Mouse (Mus musculus): ENCODE measurements around the gene Stat4.

Gene Stat4

DNA sequence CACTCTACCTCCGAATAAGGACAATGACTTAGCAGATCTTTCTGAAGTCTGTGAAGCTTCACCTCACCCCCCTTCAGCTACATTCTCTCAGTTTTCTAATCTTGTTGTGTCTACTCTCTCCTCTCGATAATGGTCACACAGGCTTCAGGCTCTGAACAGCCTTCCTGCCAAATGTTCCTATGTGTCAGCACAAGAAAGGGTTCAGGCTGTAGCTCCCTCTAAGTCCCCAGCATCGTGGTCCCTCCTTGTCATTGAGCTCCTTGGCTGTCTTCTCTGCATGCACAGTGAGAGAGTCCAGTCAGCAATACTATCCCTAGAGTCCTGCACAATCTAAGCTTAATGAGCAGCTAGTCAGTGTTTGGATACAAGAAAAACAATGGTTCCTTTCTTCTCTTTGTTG, 124.3 kb downstream of the Stat4 start:
- DNase-seq, result no peak

DNA sequence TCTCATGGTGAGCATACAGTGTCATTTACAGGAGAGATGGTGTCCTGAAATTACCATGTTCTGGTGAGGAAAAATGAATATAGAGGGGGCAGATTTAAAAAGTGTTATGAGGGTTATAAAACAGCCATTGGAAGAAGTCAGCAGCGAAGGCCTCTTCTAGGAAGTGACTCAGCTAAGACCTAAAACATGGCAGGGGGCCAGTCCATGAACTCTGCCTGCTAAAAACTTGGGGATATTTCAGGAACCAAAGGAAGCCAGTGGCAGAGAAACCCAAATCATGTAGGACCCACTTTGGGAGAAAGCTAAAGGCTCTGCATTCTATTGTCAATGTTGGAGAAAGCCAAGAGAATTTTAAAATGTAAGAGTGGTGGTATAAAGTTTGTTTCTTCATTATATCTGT, 125.4 kb downstream of the Stat4 start:
- no peak for DNase-seq

DNA sequence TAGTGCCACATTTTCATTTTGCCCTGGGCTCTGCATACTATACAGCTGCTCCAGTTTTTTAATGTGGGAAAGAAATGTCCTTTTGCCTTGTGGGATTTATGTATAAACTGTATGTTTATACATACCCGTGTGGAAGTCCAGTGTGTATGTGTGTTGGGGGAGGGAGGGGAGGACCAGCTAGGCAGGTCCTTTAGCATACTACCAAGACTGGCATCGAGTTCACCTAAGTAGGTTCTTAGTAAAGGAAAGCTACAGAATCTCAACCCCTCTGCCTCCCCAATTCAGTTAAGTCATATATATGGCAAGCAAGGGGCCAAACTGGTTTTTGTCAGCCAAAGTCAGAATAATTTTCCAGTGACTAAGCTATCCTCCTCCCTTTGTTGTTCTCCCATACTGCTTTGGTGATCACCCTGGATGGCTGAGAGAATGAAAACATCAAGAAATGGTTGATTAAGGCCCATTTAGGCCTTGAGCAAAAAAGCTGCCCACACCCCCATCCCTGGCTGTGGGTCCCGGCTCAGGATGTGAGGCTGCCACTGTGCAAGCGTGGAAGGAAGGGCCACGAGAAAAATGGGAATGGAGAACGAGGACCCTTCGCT, 126.2 kb downstream of the Stat4 start:
- DNase-seq, result no peak

DNA sequence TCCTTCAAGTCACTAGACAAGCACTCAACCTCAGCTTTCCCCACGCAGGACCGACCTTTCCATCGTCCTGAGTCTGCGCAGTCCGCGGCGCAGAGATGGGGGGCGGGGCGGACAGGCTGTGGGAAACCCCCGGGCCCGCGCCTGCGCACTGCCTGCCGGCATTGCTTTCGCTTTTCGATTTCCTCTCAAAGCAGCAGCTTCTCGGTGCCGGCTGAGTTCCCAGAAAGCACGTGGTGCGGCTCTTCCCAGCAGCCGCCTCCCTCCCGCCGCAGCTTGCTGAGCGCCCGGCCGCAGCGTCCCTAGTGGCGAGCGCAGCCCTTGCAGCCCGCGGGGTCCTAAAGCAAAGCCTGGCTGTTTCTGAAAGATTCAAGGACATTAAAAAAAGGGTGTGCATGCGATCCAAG, 126.7 kb downstream of the Stat4 start:
- DNase-seq, result peak; percentile 99

DNA sequence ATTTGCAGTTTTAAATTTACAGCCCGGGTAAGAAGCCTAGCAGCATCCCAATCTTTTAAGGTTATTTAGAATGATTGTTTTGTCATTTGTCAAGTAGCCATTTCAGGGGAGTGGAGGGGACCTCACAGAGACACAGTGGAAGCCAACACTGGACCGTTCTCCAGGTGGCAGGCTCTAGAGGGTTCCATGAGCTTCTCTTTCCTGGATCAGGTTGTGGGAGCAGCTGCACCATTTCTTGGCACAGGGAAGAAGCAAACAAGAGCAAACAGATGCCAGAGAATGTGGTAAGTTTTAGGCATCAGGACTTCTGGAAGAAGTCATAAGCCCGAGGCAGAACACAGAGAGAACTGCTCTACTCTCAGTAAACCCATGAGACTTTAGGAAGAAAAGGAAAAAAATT, 129.5 kb downstream of the Stat4 start:
- DNase-seq, result no peak

DNA sequence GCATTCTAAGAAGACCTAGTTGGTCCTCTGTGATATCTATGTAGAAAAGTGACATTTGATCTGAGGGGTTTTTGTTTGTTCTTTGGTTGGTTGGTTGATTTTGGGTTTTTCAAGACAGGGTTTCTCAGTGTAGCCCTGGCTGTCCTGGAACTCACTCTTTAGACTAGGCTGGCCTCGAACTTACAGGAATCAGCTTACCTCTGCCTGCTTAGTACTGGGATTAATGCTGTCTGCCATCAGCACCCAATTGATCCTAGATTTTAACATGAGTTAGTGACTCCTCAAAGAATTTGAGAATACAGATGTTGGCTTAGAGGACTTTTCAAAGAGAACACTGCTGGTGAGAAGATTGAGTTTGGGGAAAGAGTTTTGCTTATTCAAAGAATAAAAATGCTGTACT, 130.8 kb downstream of the Stat4 start:
- no peak for DNase-seq

DNA sequence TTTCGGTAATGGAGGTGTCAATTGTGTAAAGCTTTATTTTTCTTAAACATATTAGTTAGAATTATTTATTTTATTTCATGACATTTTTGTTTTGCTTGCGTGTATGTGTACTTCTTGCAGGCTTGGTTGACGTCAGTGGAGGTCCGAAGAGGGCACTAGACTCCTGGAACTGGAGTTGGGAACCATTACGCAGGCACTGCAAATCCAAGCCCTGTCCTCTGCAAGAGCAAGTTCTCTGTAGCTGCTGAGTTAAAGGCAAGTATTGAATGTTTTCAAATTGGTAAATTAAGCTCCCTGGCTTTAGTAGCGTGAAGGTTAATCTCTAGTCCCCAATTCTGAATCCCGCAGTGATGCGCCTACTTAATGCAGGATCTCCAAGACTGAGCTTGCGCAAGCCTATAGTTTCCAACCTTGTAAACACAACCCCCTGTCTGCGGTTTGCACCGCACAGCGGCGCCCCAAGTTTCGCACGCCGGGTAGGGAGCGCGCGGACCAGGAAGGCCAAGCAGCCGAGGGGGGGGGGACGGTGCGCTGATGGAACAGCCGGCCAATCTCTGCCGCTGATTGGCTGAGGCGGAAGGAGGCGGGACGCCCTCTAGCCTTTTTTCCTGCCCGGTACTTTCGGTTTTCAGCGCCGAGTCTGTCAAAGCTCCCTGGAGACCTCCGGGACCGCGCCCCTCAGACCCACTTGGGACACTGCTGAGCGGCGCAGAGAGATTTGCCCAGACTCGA, 132.1 kb downstream of the Stat4 start, which contains the start of gene Stat1:
Gene Stat1, plus strand, starts transcription at position 581 of the 732 bp plus-strand sequence.
- DNase-seq, result peak; percentile 92 to 95

DNA sequence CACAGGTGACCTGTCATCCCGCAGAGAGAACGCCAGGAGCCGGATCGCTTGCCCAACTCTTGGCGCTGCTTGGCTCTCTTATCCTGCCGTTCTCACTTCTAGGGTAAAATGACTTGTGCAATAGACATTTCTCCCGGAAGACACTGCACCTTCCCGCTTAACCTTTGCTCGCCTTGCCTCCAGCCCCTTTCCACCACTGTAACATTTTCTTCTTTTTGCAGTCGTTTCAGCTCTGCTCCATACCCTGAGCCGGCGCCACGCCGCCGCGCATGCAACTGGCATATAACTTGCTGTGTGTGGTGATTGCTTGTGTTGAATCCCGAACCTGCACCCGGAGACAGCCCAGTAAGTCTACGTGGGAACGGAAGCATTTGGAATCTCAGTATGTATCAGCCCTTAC, 132.7 kb downstream of the Stat4 start:
- peak in 1 of 2 experiments; percentile 39 for DNase-seq

DNA sequence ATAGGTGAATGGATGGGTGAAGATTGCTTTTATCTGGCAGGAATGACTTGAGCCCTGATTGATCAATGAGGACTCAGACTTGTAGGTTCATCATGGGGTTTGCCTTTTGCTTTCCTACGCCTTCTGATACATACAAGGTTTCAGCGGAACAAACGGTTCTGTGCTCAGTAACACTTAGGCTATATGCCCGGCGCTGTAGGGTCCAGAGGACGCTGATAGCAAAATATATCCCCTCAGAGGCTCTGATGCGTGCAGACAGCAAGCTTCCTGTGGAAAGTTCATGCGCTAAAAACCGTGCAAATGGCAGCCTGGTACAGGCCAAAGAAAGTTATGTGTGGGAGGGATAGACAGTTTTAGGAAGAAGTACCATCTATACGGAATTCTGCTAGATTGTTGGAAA, 133.2 kb downstream of the Stat4 start:
- DNase-seq, result no peak

DNA sequence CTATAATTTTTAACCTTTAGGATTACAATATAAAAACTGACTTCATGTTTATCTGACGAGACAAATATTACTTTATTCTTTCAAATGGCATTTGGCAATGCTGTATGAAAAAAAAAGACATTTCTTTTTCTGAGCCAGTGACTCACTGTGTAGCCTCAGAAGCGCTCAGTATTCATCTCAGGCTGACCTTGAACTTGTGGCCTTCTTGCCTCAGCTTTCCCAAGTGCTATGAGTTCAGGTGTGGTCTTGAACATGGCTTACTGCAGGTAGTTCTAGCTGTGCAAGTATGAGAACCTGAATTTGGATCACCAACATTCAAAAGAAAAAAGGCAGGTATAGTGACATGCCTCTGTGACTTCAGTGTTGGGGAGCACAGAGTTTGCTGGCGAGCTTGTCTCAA, 134.1 kb downstream of the Stat4 start:
- no peak for DNase-seq

DNA sequence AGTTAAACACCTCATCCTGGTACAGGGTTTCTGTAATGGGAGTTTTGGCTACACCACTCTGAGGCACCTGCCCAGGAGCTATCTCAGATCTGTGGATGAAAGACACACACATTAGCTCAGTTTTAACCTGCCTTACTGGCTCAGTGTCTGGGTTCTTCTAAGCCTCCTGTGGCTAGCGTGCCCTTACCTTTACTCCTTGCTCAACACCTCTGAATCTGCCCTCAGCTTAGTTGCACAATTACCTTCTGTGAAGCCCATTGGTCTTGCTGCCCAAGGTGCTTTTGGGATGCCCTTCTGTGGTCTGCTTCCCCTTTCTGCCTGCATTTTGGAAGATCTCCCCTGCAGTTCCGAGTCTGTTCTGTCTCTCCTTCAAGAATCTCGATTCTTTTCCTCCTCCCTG, 137.9 kb downstream of the Stat4 start:
- DNase-seq, result no peak

DNA sequence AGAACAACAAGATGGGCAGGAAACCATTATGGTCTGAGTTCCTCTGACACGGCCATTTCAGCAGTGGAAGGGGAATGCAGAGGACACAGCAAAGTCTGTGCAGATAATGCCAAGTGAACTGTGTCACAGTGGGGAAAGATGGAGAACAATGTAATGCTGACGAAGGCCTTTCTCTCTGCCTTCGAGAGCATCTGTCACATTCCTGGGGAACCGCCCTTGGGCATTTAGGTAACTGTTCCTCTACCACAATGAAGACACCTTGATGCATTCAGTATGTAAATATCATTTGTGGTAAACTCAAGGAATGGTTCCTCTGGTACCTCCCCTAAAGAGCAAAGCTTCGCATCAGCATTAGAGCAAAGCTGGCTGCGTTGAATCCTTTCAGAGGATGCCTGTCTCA, 140.4 kb downstream of the Stat4 start:
- no peak for DNase-seq

DNA sequence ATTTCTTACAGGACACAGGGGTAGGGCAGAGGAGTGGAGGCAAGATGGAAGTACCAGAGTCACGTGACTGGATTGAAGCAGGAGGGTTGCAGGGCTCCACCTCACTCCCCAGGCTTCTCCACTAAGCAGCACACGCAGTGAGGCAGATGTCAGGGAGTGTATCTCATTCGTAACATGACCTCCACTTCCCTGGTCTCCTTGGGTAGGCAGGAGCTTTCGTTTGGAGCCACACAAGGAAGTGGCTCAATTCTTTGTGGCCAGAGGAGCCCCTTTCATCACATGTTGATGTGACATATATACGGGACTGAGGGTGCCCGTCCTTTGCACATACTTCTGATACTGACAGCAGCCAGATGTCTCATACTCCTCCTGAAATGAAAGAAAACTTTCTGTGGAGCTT, 142.8 kb downstream of the Stat4 start:
- no peak for DNase-seq

DNA sequence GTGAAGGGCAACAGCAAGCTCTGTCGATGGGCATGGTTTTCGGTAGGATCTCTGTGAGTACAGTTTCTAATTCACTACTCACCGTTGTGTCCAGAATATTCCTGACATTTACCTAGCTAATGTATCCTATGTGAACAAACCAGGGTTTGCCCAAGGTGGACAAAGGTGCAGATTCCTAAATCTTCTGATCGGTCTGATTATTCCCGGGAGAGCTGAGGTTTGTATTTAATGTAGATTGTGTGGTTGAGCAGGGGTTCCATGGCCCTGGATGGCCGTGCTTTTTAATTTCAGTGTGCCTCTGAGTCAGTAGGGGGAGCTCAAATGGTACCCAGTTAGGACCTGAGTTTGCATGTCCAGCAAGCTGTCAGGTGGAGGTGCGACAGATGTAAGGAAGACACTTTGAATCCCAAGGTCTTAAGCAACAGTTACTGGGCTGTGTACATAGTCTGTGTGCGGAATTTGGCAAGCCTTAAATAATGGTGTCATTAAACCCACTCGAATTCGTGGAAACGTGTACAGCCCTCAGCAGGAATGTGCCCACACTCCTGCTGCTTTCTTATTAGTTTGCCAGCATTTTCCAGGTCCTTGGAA, 144.9 kb downstream of the Stat4 start:
- DNase-seq, result no peak

DNA sequence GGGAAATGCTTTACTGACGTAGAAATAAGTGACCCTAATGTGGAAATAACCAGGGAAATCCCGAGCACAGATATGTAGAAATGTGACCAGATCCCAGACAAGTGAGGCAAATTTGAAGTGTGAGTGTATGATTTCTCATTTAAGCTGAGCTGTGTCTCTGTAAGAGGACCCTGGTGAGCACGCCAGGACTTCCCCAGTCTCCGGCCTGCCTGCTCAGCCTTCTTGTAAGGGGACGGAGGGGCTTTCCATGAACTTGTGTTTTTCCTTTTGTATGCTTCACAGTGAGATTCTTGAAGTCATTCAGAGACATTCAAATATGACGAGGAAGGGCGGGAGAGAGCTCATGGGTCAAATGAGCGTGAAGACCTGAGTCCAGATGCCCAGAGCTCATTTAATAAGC, 146.3 kb downstream of the Stat4 start:
- no peak for DNase-seq

DNA sequence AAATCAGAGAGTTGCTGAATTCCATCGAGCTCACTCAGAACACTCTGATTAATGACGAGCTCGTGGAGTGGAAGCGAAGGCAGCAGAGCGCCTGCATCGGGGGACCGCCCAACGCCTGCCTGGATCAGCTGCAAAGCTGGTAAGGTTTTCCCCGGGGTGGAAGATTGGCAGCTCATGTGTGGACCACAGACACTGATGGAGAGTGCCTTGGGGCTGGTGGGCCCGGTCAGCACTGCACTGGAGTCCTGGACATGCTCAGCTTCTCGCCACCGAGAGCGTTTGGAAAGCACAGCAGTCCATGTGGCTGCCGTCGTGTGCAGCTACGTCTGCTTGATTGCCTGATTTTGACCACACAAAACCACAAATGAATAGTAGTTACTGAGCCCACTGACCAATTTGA, 150.3 kb downstream of the Stat4 start:
- DNase-seq, result no peak

DNA sequence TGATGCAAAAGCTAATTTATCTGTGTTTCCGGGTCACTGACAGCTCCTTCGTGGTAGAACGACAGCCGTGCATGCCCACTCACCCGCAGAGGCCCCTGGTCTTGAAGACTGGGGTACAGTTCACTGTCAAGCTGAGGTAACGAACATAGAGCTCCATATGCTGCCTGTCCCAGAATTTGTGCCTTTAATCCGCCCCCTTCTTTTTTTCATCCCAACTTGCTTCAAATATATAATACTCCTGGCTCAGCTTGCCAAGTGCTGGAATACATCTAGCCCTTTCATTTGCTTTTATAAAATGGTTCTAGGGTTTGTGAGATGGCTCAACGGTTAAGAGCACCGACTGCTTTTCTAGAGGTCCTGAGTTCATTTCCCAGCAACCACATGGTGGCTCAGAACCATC, 153.6 kb downstream of the Stat4 start:
- DNase-seq, result no peak

DNA sequence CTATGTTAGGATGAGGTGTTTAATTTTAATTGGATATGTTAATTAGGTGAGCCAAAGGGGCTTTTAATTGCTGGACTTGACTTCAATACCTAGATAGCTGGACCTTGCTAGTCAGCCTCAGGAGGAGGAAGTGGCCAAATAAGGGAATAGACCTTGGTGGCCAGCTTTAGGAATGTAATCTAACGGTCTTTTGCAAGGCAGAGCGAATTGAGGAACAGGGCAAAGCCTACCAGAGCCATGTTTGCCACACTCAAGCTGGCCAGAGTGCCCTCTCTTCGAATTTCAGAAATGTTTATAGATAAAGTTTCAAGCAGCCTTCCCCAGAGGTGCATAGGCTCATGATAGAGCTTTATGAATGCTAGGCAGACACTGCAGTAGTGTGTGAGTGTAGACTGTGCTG, 154.5 kb downstream of the Stat4 start:
- DNase-seq, result no peak

DNA sequence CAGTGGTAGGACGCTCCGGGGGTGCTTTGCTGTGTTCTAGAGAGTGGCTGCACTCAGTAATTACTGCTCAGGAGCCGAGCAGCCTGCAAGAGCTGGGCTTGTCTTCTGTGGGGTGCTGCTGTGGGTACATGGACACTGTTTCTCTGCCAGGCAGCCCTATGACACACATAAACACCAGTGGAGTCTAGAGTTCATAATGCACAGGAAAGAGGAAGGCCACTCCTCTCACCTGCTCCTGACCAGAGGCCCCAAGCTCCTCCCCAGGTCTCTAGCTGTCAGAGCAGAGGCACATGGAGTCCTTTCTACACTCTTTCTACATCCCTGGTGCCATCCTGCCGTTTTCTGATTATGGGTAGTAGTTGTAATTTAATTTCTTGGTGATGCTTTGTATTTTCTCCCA, 155.2 kb downstream of the Stat4 start:
- DNase-seq, result no peak

DNA sequence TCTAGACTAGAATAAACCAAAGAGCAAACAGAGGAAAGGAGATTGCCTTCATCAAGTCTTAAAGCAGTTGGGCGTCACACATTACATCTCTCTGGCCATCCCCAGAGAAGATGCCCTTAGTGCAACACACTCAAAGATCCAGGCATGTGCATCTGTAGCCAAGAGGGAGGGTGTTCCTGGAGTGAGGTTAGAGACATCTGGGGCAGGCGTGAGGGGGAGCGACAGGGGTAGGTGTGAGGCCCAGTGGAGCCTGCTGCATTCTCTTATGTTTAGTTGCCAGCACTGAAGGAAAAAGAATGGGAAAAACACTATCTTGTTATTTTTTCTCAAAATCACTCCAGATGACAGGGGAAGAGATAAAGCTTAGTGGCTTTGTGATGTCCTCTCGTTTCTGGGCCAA, 156.2 kb downstream of the Stat4 start:
- DNase-seq, result no peak

DNA sequence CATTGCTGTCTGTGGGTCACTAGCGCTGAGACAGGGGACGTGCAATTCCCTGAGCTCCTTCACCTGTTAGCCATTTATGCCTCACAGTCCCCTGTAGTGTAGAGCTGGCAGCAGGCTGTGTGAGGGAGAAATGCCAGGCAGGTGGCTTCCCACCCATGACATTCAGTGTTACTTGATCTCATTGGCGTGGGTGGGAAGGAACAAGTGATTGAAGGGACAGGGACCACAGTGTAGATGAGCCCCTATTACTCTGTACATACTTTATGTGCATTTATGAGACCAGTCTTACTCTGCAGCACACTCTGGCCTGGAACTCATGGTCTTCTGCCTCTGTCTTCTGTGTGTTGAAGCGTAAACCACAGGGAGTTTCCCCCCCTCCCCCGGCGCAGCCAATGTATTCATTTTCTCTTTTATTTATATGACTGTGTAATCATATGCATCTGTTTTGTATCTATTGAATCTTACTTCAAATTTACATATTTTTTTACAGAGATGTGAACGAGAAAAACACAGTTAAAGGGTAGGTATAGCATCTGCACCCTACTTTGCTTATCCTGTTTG, 156.7 kb downstream of the Stat4 start:
- no peak for DNase-seq

DNA sequence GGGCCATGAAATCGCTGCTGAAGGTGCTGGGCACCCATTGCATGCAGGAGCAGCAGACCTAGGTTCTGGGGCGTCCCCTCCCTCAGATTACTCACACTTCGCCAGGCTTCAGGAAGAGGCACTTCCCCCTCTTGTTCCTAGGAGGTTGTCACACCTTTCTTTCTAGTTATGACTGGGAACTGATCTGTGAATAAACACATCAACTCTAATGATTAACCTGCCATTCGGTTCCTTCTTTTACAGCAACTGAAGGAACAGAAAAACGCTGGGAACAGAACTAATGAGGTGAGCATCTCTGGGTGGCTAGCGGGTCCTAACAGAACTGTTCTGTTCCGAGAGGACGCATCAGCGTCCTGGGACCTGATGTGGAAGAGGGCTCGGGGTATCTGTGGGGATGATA, 158.0 kb downstream of the Stat4 start:
- no peak for DNase-seq

DNA sequence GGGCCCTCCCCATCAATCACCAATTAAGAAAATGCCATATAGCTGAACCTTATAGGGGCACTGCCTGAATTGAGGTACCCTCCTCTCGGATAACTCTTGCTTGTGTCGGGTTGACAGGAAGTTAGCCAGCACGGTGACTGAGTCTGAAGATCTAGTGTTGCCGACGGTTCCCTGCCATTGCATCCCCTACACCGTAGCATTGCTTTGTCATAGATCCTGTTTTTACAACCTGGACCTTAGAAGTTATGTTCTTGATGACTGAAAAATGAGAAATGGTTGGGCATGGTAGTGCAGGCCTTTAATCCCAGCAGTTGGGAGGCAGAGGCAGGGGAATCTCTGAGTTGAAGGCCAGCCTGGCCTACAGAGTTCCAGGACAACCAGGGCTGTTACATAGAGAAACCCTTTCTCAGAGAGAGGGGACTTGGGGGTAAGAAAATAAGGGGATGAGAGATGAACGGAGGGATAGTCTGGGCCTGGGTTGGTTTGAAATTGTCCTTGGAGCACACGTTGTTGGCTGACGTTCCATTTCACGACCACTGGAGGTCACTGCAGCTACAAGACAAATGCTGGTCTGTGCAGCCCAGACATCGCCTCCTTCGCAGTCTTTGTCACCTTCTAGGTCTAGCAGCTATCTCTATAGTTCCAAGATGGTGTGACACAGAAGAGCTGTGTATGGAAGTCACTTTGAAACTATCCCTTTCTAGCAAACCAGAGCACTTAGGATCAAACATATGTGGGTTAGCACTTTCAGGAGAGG, 159.4 kb downstream of the Stat4 start:
- DNase-seq, result peak; percentile 67 to 77
